Mouse (Mus musculus) C2C12 (cell line): ENCODE results near the gene Nelfb. TPM values are rescaled to one million over a fixed set of nuclear protein-coding genes. Genes with fewer than 3 reads are reported as not detected.

ENCODE experiments used
- H3K27me3 ChIP-seq: one replicate; pipeline ENCODE4 v1.6.1; 2011; ENCODE audit not compliant: control insufficient read depth, insufficient read depth, insufficient read length
- H3K36me3 ChIP-seq: one replicate; pipeline ENCODE4 v1.6.1; 2011; ENCODE audit not compliant: control insufficient read depth, insufficient read depth
- H3K4me3 ChIP-seq: one replicate; pipeline ENCODE4 v1.5.1; 2011; ENCODE audit warnings: mild to moderate bottlenecking, control low read depth; ENCODE audit not compliant: poor library complexity, insufficient read depth, severe bottlenecking
- H3K79me2 ChIP-seq: one replicate; pipeline ENCODE4 v1.6.1; 2011; ENCODE audit not compliant: control insufficient read depth, insufficient read depth
- H3K79me3 ChIP-seq: one replicate; pipeline ENCODE4 v1.6.1; 2011; ENCODE audit warnings: low read depth, control low read depth
- H3ac ChIP-seq: one replicate; pipeline ENCODE3; 2011; ENCODE audit warnings: low read depth; ENCODE audit not compliant: control insufficient read depth, insufficient read length
- CEBPB ChIP-seq: IDR thresholded peaks from one replicate; pipeline ENCODE4 v1.6.1; 2011; ENCODE audit warnings: low read depth, mild to moderate bottlenecking, control low read depth, moderate library complexity
- CTCF ChIP-seq: IDR thresholded peaks from one replicate; pipeline ENCODE4 v1.5.1; 2011; ENCODE audit not compliant: control insufficient read depth, insufficient read depth, insufficient read length
- FOSL1 ChIP-seq: IDR thresholded peaks from one replicate; pipeline ENCODE4 v1.8.0; 2011; ENCODE audit warnings: mild to moderate bottlenecking, low read length; ENCODE audit not compliant: poor library complexity, insufficient read depth, severe bottlenecking
- MAX ChIP-seq: IDR thresholded peaks from one replicate; pipeline ENCODE4 v1.6.1; 2011; ENCODE audit warnings: mild to moderate bottlenecking, control low read depth
- MYOD1 ChIP-seq: IDR thresholded peaks from one replicate; pipeline ENCODE4 v1.6.1; 2011; ENCODE audit warnings: low read depth; ENCODE audit not compliant: control insufficient read depth, insufficient read length
- MYOG ChIP-seq: IDR thresholded peaks from one replicate; pipeline ENCODE4 v1.6.1; 2011; ENCODE audit not compliant: control insufficient read depth, insufficient read length; ENCODE audit errors: extremely low read depth
- USF1 ChIP-seq: IDR thresholded peaks from one replicate; pipeline ENCODE4 v1.6.1; 2011; ENCODE audit warnings: low read depth, mild to moderate bottlenecking, control low read depth, moderate library complexity
- polyA plus RNA-seq: library from polyadenylated mRNA; unstranded; fragments of >200 nt; fragmentation: generic; extraction: Trizol; gene quantifications from one replicate; pipeline ENCODE4 v1.2.1, GENCODE M21; 2012; ENCODE audit warnings: missing spikeins

Nelfb gene
- polyA plus RNA-seq, 1 experiment, result 47.4 TPM

GRCm38 (mm10) chr2:25228995-25229530 is 17.8 kb upstream of the Nelfb start:
- Histone ChIP-seq H3K4me3 (no peak overlapping the region), H3K36me3 (no peaks in the 10 kb centered on the region), H3K27me3 (peaks cover 38% of the 10 kb centered on the region), H3K79me2 (peaks cover 4% of the 10 kb centered on the region), H3ac (no peak overlapping the region), H3K79me3 (no peaks in the 10 kb centered on the region)
- TF ChIP-seq CEBPB (no peak), USF1 (no peak), MYOD1 (no peak), MYOG (no peak), MAX (no peak), CTCF (no peak), FOSL1 (no peak)

GRCm38 (mm10) chr2:25228431-25228889 is 17.2 kb upstream of the Nelfb start:
- no peak overlapping the region for H3K4me3 ChIP-seq
- peaks cover 5% of the 10 kb centered on the region for H3K36me3 ChIP-seq
- H3K79me3 ChIP-seq, result peaks cover 5% of the 10 kb centered on the region
- H3ac ChIP-seq, result no peak overlapping the region
- H3K79me2 ChIP-seq, result peaks cover 10% of the 10 kb centered on the region
- TF ChIP-seq MYOD1, result no peak
- TF ChIP-seq FOSL1, result no peak
- TF ChIP-seq MYOG, result no peak
- TF ChIP-seq USF1, result no peak
- peak; percentile 92 for TF ChIP-seq CEBPB
- peak; percentile 48 for TF ChIP-seq MAX
- TF ChIP-seq CTCF, result peak; percentile 95
- H3K27me3 ChIP-seq, result peaks cover 36% of the 10 kb centered on the region

- Histone ChIP-seq H3K79me2 (peaks cover 19% of the 10 kb centered on the region), H3K27me3 (peaks cover 26% of the 10 kb centered on the region)
Measured at GRCm38 (mm10) chr2:25227406-25227805, 16.1 kb upstream of the Nelfb start.

GRCm38 (mm10) chr2:25226864-25227263 is 15.6 kb upstream of the Nelfb start:
- peaks cover 9% of the 10 kb centered on the region for H3K79me3 ChIP-seq
- peaks cover 20% of the 10 kb centered on the region for H3K27me3 ChIP-seq
- H3K79me2 ChIP-seq, result peaks cover 19% of the 10 kb centered on the region
- TF ChIP-seq MYOD1 (no peak), MYOG (no peak), MAX (no peak), FOSL1 (no peak), CEBPB (no peak), USF1 (no peak), CTCF (no peak)
- H3K36me3 ChIP-seq, result peaks cover 20% of the 10 kb centered on the region
- no peak overlapping the region for H3K4me3 ChIP-seq
- no peak overlapping the region for H3ac ChIP-seq

More at GRCm38 (mm10) chr2:25227406-25227805, 16.1 kb upstream of the Nelfb start:
- TF ChIP-seq MAX (no peak), USF1 (no peak), MYOG (no peak), CTCF (no peak), MYOD1 (no peak), CEBPB (no peak), FOSL1 (no peak)
- Histone ChIP-seq H3K36me3 (peaks cover 14% of the 10 kb centered on the region), H3K79me3 (peaks cover 8% of the 10 kb centered on the region), H3K4me3 (no peak overlapping the region), H3ac (no peak overlapping the region)

- no peak overlapping the region for H3ac ChIP-seq
- peaks cover 9% of the 10 kb centered on the region for H3K79me3 ChIP-seq
- H3K79me2 ChIP-seq, result peaks cover 19% of the 10 kb centered on the region
- H3K4me3 ChIP-seq, result peak overlapping the region; percentile 38
- peaks cover 11% of the 10 kb centered on the region for H3K27me3 ChIP-seq
- no peak for TF ChIP-seq FOSL1
- no peak for TF ChIP-seq CTCF
- no peak for TF ChIP-seq MYOG
- no peak for TF ChIP-seq USF1
- no peak for TF ChIP-seq MAX
- no peak for TF ChIP-seq CEBPB
- no peak for TF ChIP-seq MYOD1
- H3K36me3 ChIP-seq, result peaks cover 24% of the 10 kb centered on the region
Measured at GRCm38 (mm10) chr2:25225811-25226379, 14.6 kb upstream of the Nelfb start.
